Mouse (Mus musculus) retina, adult 2 months (tissue): ENCODE results near the gene Zdhhc4.

ENCODE experiments used
- DNase-seq: peaks from one replicate; pipeline ENCODE4 v3.0.0-alpha.2; 2012; ENCODE audit warnings: low read depth, low spot score

Zdhhc4 gene

GRCm38 (mm10) chr5:143328690-143329495 lies at the start of gene Zdhhc4:
Gene Zdhhc4, minus strand, starts transcription at chr5:143329256.
- DNase-seq: peak; percentile 80

DNA sequence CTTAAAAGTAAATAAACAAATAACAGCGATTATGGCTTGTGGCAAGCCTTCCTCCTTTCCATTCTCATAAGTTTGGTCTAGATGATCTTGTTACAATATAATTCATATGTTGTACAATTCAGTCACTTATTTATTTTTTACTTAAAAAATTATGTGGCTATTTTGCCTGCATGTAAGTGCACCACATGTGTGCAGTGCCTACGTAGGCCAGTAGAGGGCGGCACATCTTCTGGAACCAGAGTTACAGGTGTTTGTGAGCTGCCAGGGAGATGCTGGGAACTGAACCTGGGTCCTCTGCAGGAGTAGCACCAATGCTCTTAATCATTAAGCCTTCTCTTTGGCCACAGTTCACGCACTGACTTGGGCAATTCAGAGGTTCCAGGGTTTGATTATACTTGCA lies 47.1 kb upstream of the Zdhhc4 start:
- DNase-seq: no peak

DNA sequence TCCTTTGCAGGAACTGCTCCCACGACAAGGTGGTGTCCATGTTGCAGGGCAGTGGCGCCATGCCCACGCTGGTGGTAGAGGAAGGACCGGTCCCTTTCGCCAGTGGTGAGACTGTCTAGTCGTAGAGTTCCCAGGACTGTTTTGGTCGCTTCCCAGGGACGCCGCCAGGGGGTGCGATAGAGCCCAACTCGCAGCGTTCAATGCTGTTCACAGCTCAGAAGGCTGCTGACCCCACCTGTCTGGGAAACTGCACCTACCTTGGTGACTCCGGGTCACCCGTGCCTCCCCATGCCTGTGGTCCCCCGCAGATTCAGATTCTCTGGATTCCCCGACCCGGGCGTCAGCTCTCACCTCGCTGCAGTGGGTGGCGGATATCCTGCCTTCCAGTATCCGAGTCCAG lies 46.2 kb upstream of the Zdhhc4 start:
- no peak for DNase-seq

DNA sequence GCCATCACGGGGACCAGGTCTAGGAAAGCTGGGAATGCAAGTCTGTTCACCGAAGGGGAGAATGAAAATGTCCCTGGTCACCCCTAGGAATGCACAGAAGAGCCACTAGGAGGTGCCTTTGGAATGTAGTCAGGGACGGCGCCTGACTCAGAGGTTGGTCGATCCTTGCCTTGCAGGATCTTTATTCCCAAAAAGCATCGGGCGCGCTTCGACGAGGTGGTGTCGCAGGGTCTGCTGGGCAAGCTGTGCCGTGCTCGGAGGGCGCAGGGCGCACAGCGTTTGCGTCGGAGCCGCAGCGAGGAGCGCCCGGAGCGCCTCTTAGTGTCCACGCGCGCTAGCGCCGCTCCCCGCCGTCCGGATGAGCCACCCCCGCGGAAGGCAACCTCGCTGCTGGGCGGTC lies 43.8 kb upstream of the Zdhhc4 start:
- DNase-seq: no peak

DNA sequence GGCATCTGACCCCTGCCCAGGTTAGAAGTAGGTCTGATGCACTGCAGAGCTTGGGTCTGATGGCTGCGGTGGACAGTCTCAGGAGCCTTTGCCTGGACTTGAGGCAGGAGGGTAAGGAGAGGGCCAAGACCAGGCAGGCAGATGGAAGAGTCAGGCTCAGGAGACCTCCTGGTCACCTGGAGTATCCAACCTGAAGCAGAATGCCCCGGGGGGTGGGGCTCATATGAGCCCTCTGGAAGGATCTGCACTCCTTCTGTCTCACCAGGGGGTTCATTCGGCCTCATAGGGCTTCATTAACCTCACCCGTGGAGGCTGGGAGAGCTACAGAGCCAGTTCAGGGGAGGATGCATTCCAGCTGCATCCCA lies 42.1 kb upstream of the Zdhhc4 start:
- DNase-seq: no peak

- no peak for DNase-seq
These were observed 41.5 kb upstream of the Zdhhc4 start for GRCm38 (mm10) chr5:143370416-143371145.

- DNase-seq: no peak
These were observed 40.7 kb upstream of the Zdhhc4 start for GRCm38 (mm10) chr5:143369611-143370255.

GRCm38 (mm10) chr5:143367931-143368330 lies 38.9 kb upstream of the Zdhhc4 start:
- no peak for DNase-seq

DNA sequence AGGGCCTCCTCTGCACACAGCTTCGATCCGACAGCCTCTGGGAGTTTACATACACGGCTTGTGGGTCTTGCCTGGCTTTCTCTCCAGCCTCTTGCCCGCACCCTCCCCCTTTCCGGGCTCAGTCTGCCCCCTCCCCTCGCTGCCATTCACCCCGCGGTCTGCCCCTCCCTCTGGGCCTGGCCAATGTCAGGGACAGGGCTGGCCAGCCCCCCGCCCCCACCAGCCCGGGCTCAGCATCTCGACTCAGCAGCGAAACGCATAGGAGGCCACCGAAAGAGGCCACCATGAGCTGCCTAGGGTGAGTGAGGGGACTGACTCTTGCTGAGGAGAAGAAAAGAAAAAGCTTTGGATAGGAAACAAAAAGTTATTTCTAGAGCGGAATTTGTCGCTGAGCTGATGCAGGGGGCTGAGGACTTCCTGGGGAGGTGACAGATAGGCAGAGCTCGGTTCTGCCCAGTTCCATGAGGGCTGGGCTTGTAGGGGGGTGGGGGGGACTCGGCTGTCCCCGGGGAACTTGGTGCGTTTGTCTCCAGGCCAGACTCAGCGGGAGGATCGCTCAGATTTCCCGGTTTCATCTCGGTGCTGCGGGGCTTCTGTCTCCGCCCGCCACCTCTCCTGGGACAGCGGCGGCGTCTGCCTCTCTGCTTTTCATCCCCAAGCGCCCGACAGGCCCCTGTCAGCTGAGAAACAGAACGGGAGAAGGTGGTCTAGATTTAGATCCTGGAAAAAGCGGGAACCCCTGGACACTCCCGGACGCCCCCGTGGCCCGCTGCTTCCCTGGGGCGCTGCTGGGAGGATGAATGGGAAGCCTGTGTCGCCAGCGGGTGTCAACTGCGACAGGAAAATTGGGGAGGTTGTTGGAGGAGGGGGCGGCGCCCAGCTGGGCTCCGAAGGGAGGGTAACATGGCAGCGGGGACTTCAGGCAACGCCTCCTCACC lies 34.9 kb upstream of the Zdhhc4 start:
- DNase-seq: no peak

GRCm38 (mm10) chr5:143361428-143361827 lies 32.4 kb upstream of the Zdhhc4 start:
- DNase-seq: no peak

DNA sequence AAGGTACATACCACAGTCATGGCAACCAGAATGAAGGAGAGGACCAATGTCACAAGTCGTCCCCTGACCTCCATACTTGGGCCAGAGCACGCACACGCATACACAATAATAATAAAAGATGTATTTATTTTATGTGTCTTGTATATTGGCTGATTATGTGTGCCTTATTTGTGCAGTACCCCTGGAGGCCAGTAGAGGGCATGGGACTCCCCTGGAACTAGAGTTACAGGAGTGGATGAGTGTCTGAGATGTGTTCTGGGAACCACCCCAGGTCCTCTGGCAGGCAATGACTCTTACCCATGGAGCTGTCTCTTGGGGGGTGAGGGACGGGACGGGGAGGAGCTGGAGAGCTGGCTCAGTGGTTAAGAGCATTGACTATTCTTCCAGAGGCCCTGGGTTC lies 30.9 kb upstream of the Zdhhc4 start:
- DNase-seq: no peak

- DNase-seq: no peak
These were observed 30.2 kb upstream of the Zdhhc4 start for GRCm38 (mm10) chr5:143359263-143359662.

DNA sequence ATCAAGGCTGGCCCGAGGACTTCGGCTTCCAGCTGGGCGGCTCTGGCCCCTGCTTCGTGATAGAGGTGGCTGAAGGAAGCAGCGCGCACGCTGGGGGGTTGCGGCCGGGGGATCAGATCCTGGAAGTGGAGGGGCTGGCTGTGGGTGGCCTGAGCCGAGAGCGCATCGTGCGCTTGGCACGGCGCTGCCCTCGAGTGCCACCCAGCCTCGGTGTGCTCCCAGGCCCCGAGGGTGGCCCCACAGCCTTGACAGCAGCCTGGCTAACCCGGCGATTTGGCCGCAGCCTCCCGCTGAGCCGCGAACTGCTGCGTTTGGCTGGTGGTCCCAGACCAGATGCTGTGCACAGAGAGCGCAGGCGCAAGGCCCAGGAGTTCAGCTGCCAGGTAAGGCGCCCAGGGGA lies 28.5 kb upstream of the Zdhhc4 start:
- DNase-seq: no peak

DNA sequence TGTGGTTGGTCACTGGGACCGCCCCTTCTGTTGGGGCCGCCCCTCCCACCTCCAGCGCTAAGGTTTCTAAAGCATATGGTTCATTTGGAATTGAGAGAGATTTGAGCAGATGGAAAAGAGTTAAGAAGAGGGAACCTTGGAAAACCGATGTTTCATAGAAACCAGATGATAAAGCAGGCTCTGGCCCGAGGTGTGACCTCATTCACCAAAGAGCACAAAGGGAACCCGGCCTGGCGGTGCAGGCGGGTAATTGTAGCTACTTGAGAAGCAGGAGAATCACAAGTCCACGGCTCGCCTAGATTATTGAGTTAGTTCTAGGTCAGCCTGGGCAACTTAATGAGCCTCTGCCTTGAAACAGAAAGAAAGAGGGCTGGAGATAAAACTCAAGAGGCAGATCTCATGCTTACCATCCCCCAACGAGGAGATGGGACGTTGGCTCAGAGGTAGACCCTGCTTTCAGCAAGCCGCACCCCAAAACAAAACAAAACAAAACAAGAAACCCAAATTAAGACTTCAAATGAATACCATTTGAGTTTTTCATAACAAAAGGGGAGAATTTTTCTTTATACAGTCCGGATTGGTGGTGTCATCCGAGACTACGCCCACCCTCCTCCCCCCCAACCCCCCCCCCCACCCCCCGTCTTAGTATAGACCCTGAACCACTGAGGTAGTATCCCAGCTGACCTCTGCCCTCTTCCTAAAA lies 27.8 kb upstream of the Zdhhc4 start, which contains the start of gene Grid2ip:
Gene Grid2ip, plus strand, starts transcription at position 653 of the 703 bp plus-strand sequence.
- DNase-seq: no peak

DNA sequence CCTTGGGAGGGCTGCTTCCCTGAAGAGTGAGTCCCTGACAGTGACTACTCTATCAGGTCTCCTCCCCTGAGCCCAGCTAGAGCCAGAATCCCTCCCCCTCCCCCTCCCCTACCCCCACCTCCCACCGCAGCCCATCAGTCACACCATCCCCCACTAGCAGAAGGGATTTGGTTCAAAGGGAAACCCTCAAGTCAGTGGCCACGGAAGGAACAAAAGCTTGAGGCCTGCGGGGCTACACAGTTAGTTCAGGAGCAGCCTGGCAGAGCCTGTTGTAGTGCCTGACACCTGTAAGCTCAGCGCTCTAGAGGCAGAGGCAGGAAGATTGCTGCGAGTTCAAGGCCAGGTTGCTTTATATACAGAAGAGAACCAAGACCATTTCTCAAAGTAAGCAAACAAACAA lies 27.0 kb upstream of the Zdhhc4 start:
- DNase-seq: no peak

- no peak for DNase-seq
These were observed 17.3 kb upstream of the Zdhhc4 start for GRCm38 (mm10) chr5:143346367-143346766.

- DNase-seq: no peak
These were observed 10.5 kb upstream of the Zdhhc4 start for GRCm38 (mm10) chr5:143339603-143340002.

DNA sequence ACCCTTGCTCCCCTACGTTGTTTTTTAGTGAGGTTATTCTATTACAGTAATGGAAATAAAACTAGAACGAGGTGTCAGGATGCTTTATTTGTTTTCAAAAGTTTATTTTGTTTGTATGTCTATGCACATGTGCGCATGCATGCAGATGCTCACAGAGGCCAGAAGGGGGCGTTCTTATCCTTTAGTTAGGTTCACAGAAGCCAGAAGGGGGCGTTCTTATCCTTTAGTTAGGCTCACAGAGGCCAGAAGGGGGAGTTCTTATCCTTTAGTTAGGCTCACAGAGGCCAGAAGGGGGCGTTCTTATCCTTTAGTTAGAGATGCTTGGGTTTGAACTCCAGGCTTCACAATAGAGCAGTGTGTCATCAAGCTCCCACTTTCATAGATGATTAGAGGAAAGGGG lies 7.5 kb upstream of the Zdhhc4 start:
- no peak for DNase-seq

DNA sequence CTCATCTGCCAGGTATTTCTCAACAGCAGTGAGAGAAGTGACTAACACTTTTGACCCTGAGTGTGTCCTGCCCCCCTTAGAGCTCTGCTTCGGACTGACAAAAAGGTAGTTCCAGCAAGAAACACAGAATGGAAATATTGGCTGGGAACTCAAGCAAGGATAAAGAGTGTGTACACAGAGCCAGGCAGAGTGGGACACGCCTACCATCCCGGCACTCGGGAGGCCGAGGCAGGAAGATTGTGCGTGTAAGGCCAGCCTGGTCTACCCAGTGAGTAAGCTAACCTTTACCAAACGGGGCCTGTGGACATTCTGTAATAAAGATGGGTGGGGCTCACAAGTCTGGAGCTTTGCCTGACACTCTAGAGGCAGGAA lies 6.0 kb upstream of the Zdhhc4 start:
- DNase-seq: no peak

- no peak for DNase-seq
These were observed 5.5 kb upstream of the Zdhhc4 start for GRCm38 (mm10) chr5:143334418-143335088.
